Mouse (Mus musculus): ENCODE measurements around the gene Gm12886. TPM values are rescaled to one million over a fixed set of nuclear protein-coding genes. Genes with fewer than 3 reads are reported as not detected.

Gene Gm12886
- not detected in 2 replicates for polyA plus RNA-seq (2012; rRNA removed)

GRCm38 (mm10) chr4:121422999-121423398, at the start of gene Gm12886:
Gm12886 (minus strand) TSS chr4:121423099.
- 58% methylated on average over 3 of the region's 3 CpGs for WGBS
- TF ChIP-seq CTCF (IDR thresholded peaks at IDR 0.05; ENCODE audit: extremely low read depth, insufficient read depth, insufficient read length, insufficient replicate concordance) (no peak), POLR2A (IDR thresholded peaks at IDR 0.05; ENCODE audit: low read depth, low read length) (no peak)
- Histone ChIP-seq H3K4me3 (ENCODE audit: extremely low read depth, insufficient read depth, insufficient read length) (no peak within 1 kb of the TSS), H3K36me3 (ENCODE audit: control insufficient read depth, insufficient read depth, low read length) (no peaks in the 10 kb centered on the region), H3K4me1 (ENCODE audit: control insufficient read depth, insufficient read depth, insufficient read length) (no peaks in the 10 kb centered on the region), H3K27me3 (ENCODE audit: control insufficient read depth, insufficient read depth, low read length) (no peaks in the 10 kb centered on the region), H3K27ac (ENCODE audit: insufficient read depth, low read length) (no peak within 1 kb of the TSS)
- DNase-seq (ENCODE audit: low read depth in 1 of 2, low spot score in 2 of 2): no peak

Other genes with a start within 250 kb of the Gm12886 start
- 2.8 and 2.9 TPM in 2 replicates for gene Rlf, start 208.0 kb downstream of the Gm12886 start, polyA plus RNA-seq (2012; rRNA removed)
- not detected in 2 replicates for gene Gm12888, start 98.2 kb downstream of the Gm12886 start, polyA plus RNA-seq (2012; rRNA removed)
- gene Gm12887, start 199.0 kb upstream of the Gm12886 start, polyA plus RNA-seq (2012; rRNA removed): not detected in 2 replicates

Measured in spleen, adult 2 months (tissue).